Mouse (Mus musculus): ENCODE measurements around the gene Prkg2. TPM values are rescaled to one million over a fixed set of nuclear protein-coding genes. Genes with fewer than 3 reads are reported as not detected.

Gene Prkg2
- polyA plus RNA-seq, 2 experiments = 0.01 TPM; not detected in 1

DNA sequence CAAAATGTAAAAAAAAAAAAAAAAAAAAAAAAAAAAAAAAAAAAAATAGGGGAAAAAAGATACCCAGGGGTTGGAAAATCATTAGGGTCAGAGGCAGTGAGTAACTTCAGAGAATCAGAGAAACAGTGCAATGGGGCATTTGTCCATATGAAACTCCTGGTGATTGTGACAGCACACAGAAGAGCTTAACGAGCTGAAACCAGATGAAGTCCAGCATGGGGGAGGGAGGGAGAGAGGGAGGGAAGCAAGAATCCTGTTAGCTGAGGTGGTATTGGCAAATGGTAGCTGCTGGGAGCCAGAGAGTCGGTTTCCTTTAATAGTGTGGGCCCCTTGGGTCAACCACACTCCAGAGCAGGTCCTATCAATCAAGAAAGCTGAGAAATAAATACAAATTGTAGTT is 100.5 kb downstream of the Prkg2 start:
- H3K4me2 ChIP-seq (ENCODE audit: low read depth) = no peak overlapping the region
- no peaks in the 10 kb centered on the region for H3K27me3 ChIP-seq (ENCODE audit: control insufficient read depth, insufficient read depth, low read length)
- 33% methylated on average over 2 of the region's 2 CpGs for WGBS (ENCODE audit: insufficient replicate concordance)
- H3K4me1 ChIP-seq (replicated peaks; ENCODE audit: control insufficient read depth in 2 of 2, insufficient read depth in 2 of 2, low read length in 1 of 2) = no peaks in the 10 kb centered on the region
- no peak overlapping the region for H3K27ac ChIP-seq
- TF ChIP-seq CTCF (IDR thresholded peaks at IDR 0.05; ENCODE audit: low read depth) = no peak
- no peak for TF ChIP-seq EP300 (IDR thresholded peaks at IDR 0.05; ENCODE audit: low read depth)
- ATAC-seq (ENCODE audit: insufficient read depth) (no peak), DNase-seq (ENCODE audit: low read depth in 3 of 3, low spot score in 3 of 3) (no peak)
- H3K9ac ChIP-seq (replicated peaks) = no peak overlapping the region
- no peak overlapping the region for H3K4me3 ChIP-seq (ENCODE audit: insufficient read depth in 1 of 2, low read depth in 2 of 2, low read length in 2 of 2)
- no peaks in the 10 kb centered on the region for H3K9me3 ChIP-seq (ENCODE audit: control insufficient read depth, low read length)
- no peaks in the 10 kb centered on the region for H3K36me3 ChIP-seq (replicated peaks; ENCODE audit: control insufficient read depth, insufficient read depth, low read depth)

DNA sequence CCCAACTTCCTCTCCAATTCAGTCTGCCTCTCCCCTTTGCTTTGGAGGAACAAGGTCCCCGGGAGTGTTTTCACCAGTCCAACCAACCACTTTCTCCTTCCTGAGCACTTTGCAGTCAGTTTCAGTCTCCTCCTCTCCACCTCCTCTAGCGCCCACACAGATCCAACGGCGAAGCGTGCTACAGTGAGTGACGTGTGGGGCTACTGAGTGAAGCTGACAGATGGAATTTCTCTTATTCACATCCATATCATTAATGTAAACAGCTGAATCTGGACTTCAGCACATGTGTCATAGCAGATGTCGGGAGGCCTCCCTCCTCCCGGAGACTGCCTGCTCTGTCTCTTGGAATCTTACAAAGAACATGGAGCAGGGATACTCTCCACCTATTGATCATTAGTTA is 101.2 kb downstream of the Prkg2 start:
- H3K4me2 ChIP-seq (ENCODE audit: low read depth) = no peak overlapping the region
- no peak for ATAC-seq (ENCODE audit: insufficient read depth)
- TF ChIP-seq EP300 (IDR thresholded peaks at IDR 0.05; ENCODE audit: low read depth) (no peak), CTCF (IDR thresholded peaks at IDR 0.05; ENCODE audit: low read depth) (no peak)
- H3K9ac ChIP-seq (replicated peaks) = no peak overlapping the region
- no peaks in the 10 kb centered on the region for H3K9me3 ChIP-seq (ENCODE audit: control insufficient read depth, low read length)
- H3K4me1 ChIP-seq (replicated peaks; ENCODE audit: control insufficient read depth in 2 of 2, insufficient read depth in 2 of 2, low read length in 1 of 2) = no peaks in the 10 kb centered on the region
- no peaks in the 10 kb centered on the region for H3K27me3 ChIP-seq (ENCODE audit: control insufficient read depth, insufficient read depth, low read length)
- H3K27ac ChIP-seq = no peak overlapping the region
- H3K4me3 ChIP-seq (ENCODE audit: insufficient read depth in 1 of 2, low read depth in 2 of 2, low read length in 2 of 2) = no peak overlapping the region
- H3K36me3 ChIP-seq (replicated peaks; ENCODE audit: control insufficient read depth, insufficient read depth, low read depth) = no peaks in the 10 kb centered on the region
- no peak for DNase-seq (ENCODE audit: low read depth in 3 of 3, low spot score in 3 of 3)
- WGBS (ENCODE audit: insufficient replicate concordance) = 53% methylated on average over 8 of the region's 8 CpGs

DNA sequence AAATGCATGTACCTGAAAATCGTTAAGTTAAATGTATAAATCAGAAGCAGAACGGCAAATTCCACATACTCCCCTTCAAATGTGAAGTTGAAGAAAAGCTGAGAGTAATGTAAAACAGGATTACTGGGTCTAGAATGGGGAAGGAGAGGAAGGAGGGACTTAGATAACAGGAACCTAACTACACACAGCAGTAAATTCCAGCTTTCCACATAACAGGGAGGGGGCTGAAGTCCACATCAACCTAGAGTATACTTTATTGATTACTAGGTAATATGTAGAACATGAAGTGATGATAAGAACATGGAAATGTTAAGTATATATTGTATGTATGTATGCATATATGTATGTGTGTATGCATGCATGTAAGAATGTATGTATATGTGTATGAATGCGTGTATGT is 114.2 kb downstream of the Prkg2 start:
- DNase-seq (ENCODE audit: low read depth in 3 of 3, low spot score in 3 of 3) = no peak
- WGBS (ENCODE audit: insufficient replicate concordance) = 61% methylated on average over 3 of the region's 3 CpGs

DNA sequence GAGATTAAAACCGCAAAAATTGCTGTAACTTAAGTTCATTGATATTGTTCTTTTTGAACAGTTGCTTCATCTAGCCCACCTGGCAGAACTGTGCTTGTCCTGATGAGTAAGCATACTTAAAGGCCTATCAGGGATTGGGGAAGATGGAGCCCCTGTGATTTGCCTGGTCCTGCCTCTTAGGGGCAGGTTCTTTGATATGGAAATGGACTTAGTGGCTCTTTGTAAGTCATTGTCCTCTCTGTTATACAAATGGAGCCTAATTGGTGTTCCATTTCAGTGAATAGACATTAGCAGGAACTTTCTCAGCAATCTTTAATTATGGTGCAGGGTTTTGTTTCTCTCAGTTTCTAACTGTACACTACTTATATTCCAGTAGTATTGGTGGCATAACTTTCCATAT is 115.5 kb downstream of the Prkg2 start:
- Histone ChIP-seq H3K4me2 (ENCODE audit: low read depth) (no peak overlapping the region), H3K9ac (replicated peaks) (no peak overlapping the region), H3K27me3 (ENCODE audit: control insufficient read depth, insufficient read depth, low read length) (no peaks in the 10 kb centered on the region), H3K4me1 (replicated peaks; ENCODE audit: control insufficient read depth in 2 of 2, insufficient read depth in 2 of 2, low read length in 1 of 2) (no peaks in the 10 kb centered on the region), H3K36me3 (replicated peaks; ENCODE audit: control insufficient read depth, insufficient read depth, low read depth) (no peaks in the 10 kb centered on the region), H3K4me3 (ENCODE audit: insufficient read depth in 1 of 2, low read depth in 2 of 2, low read length in 2 of 2) (no peak overlapping the region), H3K27ac (no peak overlapping the region), H3K9me3 (ENCODE audit: control insufficient read depth, low read length) (no peaks in the 10 kb centered on the region)
- TF ChIP-seq EP300 (IDR thresholded peaks at IDR 0.05; ENCODE audit: low read depth) (no peak), CTCF (IDR thresholded peaks at IDR 0.05; ENCODE audit: low read depth) (no peak)
- DNase-seq (ENCODE audit: low read depth in 3 of 3, low spot score in 3 of 3) (no peak), ATAC-seq (ENCODE audit: insufficient read depth) (no peak)
- WGBS (ENCODE audit: insufficient replicate concordance) = 66% methylated on average over 1 of the region's 1 CpGs

More for the DNA sequence above, 114.2 kb downstream of the Prkg2 start:
- Histone ChIP-seq H3K36me3 (replicated peaks; ENCODE audit: control insufficient read depth, insufficient read depth, low read depth) (no peaks in the 10 kb centered on the region), H3K4me3 (ENCODE audit: insufficient read depth in 1 of 2, low read depth in 2 of 2, low read length in 2 of 2) (no peak overlapping the region), H3K27me3 (ENCODE audit: control insufficient read depth, insufficient read depth, low read length) (no peaks in the 10 kb centered on the region), H3K4me1 (replicated peaks; ENCODE audit: control insufficient read depth in 2 of 2, insufficient read depth in 2 of 2, low read length in 1 of 2) (no peaks in the 10 kb centered on the region), H3K9ac (replicated peaks) (no peak overlapping the region), H3K27ac (no peak overlapping the region), H3K4me2 (ENCODE audit: low read depth) (no peak overlapping the region), H3K9me3 (ENCODE audit: control insufficient read depth, low read length) (no peaks in the 10 kb centered on the region)
- no peak for ATAC-seq (ENCODE audit: insufficient read depth)
- TF ChIP-seq EP300 (IDR thresholded peaks at IDR 0.05; ENCODE audit: low read depth) (no peak), CTCF (IDR thresholded peaks at IDR 0.05; ENCODE audit: low read depth) (no peak)

DNA sequence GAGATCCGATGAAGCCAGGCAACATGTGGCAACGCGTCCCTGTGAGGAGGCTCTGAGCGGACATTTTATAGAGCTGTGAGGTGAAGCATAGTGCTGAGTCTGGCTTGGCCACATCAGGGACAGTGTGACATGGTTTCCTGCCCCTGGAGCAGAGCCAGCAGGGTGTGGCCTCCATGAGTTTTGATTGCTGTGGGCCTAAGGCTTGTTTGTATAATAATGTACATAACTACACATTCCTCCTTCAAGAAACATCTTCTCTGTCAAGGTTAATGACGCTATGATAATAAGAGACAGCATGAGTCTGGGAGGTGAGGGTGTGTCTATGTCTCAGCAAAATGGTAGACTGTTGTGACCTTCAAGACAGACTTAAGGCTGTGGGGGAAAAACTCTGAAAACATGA is 118.4 kb downstream of the Prkg2 start:
- no peak for TF ChIP-seq CTCF (IDR thresholded peaks at IDR 0.05; ENCODE audit: low read depth)
- Histone ChIP-seq H3K9ac (replicated peaks) (no peak overlapping the region), H3K4me3 (ENCODE audit: insufficient read depth in 1 of 2, low read depth in 2 of 2, low read length in 2 of 2) (no peak overlapping the region), H3K27ac (no peak overlapping the region), H3K9me3 (ENCODE audit: control insufficient read depth, low read length) (no peaks in the 10 kb centered on the region), H3K27me3 (ENCODE audit: control insufficient read depth, insufficient read depth, low read length) (no peaks in the 10 kb centered on the region), H3K4me2 (ENCODE audit: low read depth) (no peak overlapping the region), H3K36me3 (replicated peaks; ENCODE audit: control insufficient read depth, insufficient read depth, low read depth) (no peaks in the 10 kb centered on the region), H3K4me1 (replicated peaks; ENCODE audit: control insufficient read depth in 2 of 2, insufficient read depth in 2 of 2, low read length in 1 of 2) (no peaks in the 10 kb centered on the region)
- ATAC-seq (ENCODE audit: insufficient read depth) = no peak
- DNase-seq (ENCODE audit: low read depth in 3 of 3, low spot score in 3 of 3) = no peak
- 75% methylated on average over 5 of the region's 5 CpGs for WGBS (ENCODE audit: insufficient replicate concordance)

All from liver, embryonic 14.5 days (tissue).